Comparison of ENCODE assay signal across 9 mouse cellular contexts in genomic region chr6:124814448-124814847, GRCm38 (mm10). TPM values are rescaled to one million over a fixed set of nuclear protein-coding genes. Genes with fewer than 3 reads are reported as not detected.
DNase-seq lines count a peak whose midpoint lies in the region; ATAC-seq and TF ChIP-seq lines count a peak whose summit lies in the region.
"Had no signal": no experiment of that assay in that cellular context is flagged by ENCODE, and none has a peak within 500 bp of the region (broad histone marks: within the 10 kb centered on the region; RNA-seq: fewer than 3 reads in every experiment).

No protein-coding gene starts in this region.

- DNase-seq in cerebellum, postnatal 10 days, result peak; percentile 80 to 87
- no peak for DNase-seq in cerebellum, adult 9-10 months
- no peak for DNase-seq in thymus, adult 2 months
- DNase-seq in thymus, adult 18-20 months, result no peak
- no peak for DNase-seq in liver, embryonic 11.5 days (ENCODE audit: low spot score)
- no peak for DNase-seq in ovary, postnatal 36 days (ENCODE audit: low spot score)
- DNase-seq in right cerebral cortex, adult 18-20 months, result no peak

- H3K36me3 ChIP-seq in thymus, adult 2 months (ENCODE audit: control insufficient read depth, insufficient read depth, low read length), result peaks cover 12% of the 10 kb centered on the region; the same call in 1 of the 2 replicates
- H3K36me3 ChIP-seq in liver, embryonic 11.5 days (ENCODE audit: control insufficient read depth, insufficient read depth, low read length), result peaks cover 48% of the 10 kb centered on the region
- peaks cover 43% of the 10 kb centered on the region for H3K36me3 ChIP-seq in stomach, embryonic 15.5 days

- no peak for TF ChIP-seq POLR2A in thymus, adult 2 months (IDR thresholded peaks at IDR 0.05; ENCODE audit: control insufficient read depth, extremely low read depth, insufficient read depth, low read length, poor library complexity)

- H3K9me3 ChIP-seq in liver, embryonic 11.5 days (ENCODE audit: control insufficient read depth, low read length), result no peaks in the 10 kb centered on the region
- H3K9me3 ChIP-seq in stomach, embryonic 15.5 days, result no peaks in the 10 kb centered on the region

- peak overlapping the region; percentile 60; the same call in 1 of the 2 replicates for H3K4me3 ChIP-seq in thymus, adult 2 months (ENCODE audit: control insufficient read depth, insufficient read depth, low read length)
- H3K4me3 ChIP-seq in liver, embryonic 11.5 days (ENCODE audit: low read depth, low read length), result peak overlapping the region; percentile 87
- H3K4me3 ChIP-seq in stomach, embryonic 15.5 days (replicated peaks), result peak overlapping the region; percentile 68

- 73% methylated on average over 8 of the region's 8 CpGs for WGBS in thymus, adult 2 months
- 29% methylated on average over 7 of the region's 8 CpGs for WGBS in liver, embryonic 11.5 days
- 37% methylated on average over 8 of the region's 8 CpGs for WGBS in stomach, embryonic 15.5 days

- H3K9ac ChIP-seq in liver, embryonic 11.5 days (ENCODE audit: low read depth, low read length), result peak overlapping the region; percentile 98
- peak overlapping the region; percentile 34; the same call in 1 of the 2 replicates for H3K9ac ChIP-seq in stomach, embryonic 15.5 days

- ATAC-seq in liver, embryonic 11.5 days (replicated peaks; ENCODE audit: low FRiP score), result peak; percentile 8; the same call in 1 of the 2 replicates
- ATAC-seq in stomach, embryonic 15.5 days (ENCODE audit: insufficient read depth, low FRiP score, low read depth), result peak; percentile 15; the same call in 1 of the 2 replicates

- H3K4me1 ChIP-seq in thymus, adult 2 months (replicated peaks; ENCODE audit: control insufficient read depth, insufficient read depth, low read length), result peaks cover 20% of the 10 kb centered on the region
- peaks cover 37% of the 10 kb centered on the region for H3K4me1 ChIP-seq in liver, embryonic 11.5 days (replicated peaks; ENCODE audit: control insufficient read depth, insufficient read depth, low read length)
- peaks cover 36% of the 10 kb centered on the region for H3K4me1 ChIP-seq in stomach, embryonic 15.5 days

- peak overlapping the region; percentile 70 for H3K4me2 ChIP-seq in liver, embryonic 11.5 days
- H3K4me2 ChIP-seq in stomach, embryonic 15.5 days, result peak overlapping the region; percentile 79

- no peaks in the 10 kb centered on the region for H3K27me3 ChIP-seq in thymus, adult 2 months (ENCODE audit: control insufficient read depth, insufficient read depth, low read length)
- no peaks in the 10 kb centered on the region for H3K27me3 ChIP-seq in liver, embryonic 11.5 days (replicated peaks; ENCODE audit: control insufficient read depth, insufficient read depth, low read length)
- H3K27me3 ChIP-seq in stomach, embryonic 15.5 days (replicated peaks), result no peaks in the 10 kb centered on the region

- no peak overlapping the region for H3K27ac ChIP-seq in thymus, adult 2 months (ENCODE audit: control insufficient read depth, insufficient read depth, low read length)
- H3K27ac ChIP-seq in liver, embryonic 11.5 days (ENCODE audit: low read depth, low read length), result peak overlapping the region; percentile 98
- H3K27ac ChIP-seq in stomach, embryonic 15.5 days, result peak overlapping the region; percentile 92; the same call in 1 of the 2 replicates

- TF ChIP-seq CTCF in thymus, adult 2 months (IDR thresholded peaks at IDR 0.05; ENCODE audit: borderline replicate concordance, control insufficient read depth, extremely low read depth, insufficient read depth, low read length, poor library complexity), result no peak

RNA-seq across cellular contexts. Expression of gene Tpi1, which starts 0.4 kb away (rescaled TPM):
- 171 and 181 TPM in 2 replicates for polyA plus RNA-seq in thymus, adult 2 months (2012; rRNA removed)
- 1,267 and 1,294 TPM in 2 replicates for polyA plus RNA-seq in liver, embryonic 11.5 days (2014; fragmentation: Nextera tagmentation; extraction: Ambion mirVana)
- polyA plus RNA-seq in stomach, embryonic 15.5 days (2015; fragmentation: Nextera tagmentation; extraction: Ambion mirVana), result 890 and 914 TPM in 2 replicates

RNA-seq across cellular contexts. Expression of gene Spsb2, which starts 6.0 kb away (rescaled TPM):
- polyA plus RNA-seq in thymus, adult 2 months (2012; rRNA removed), result 7.1 and 8.1 TPM in 2 replicates
- 9.5 and 10.4 TPM in 2 replicates for polyA plus RNA-seq in liver, embryonic 11.5 days (2014; fragmentation: Nextera tagmentation; extraction: Ambion mirVana)
- polyA plus RNA-seq in stomach, embryonic 15.5 days (2015; fragmentation: Nextera tagmentation; extraction: Ambion mirVana), result 11.7 and 12.7 TPM in 2 replicates

RNA-seq across cellular contexts. Expression of gene Usp5, which starts 14.8 kb away (rescaled TPM):
- polyA plus RNA-seq in thymus, adult 2 months (2012; rRNA removed), result 118 and 121 TPM in 2 replicates
- 115 and 118 TPM in 2 replicates for polyA plus RNA-seq in liver, embryonic 11.5 days (2014; fragmentation: Nextera tagmentation; extraction: Ambion mirVana)
- polyA plus RNA-seq in stomach, embryonic 15.5 days (2015; fragmentation: Nextera tagmentation; extraction: Ambion mirVana), result 116 and 125 TPM in 2 replicates

RNA-seq across cellular contexts. Expression of gene Cdca3, which starts 14.9 kb away (rescaled TPM):
- polyA plus RNA-seq in thymus, adult 2 months (2012; rRNA removed), result 202 and 248 TPM in 2 replicates
- polyA plus RNA-seq in liver, embryonic 11.5 days (2014; fragmentation: Nextera tagmentation; extraction: Ambion mirVana), result 223 and 224 TPM in 2 replicates
- polyA plus RNA-seq in stomach, embryonic 15.5 days (2015; fragmentation: Nextera tagmentation; extraction: Ambion mirVana), result 141 and 159 TPM in 2 replicates

RNA-seq across cellular contexts. Expression of gene Gnb3, which starts 25.6 kb away (rescaled TPM):
- polyA plus RNA-seq in thymus, adult 2 months (2012; rRNA removed), result 2.8 and 4.0 TPM in 2 replicates
- polyA plus RNA-seq in liver, embryonic 11.5 days (2014; fragmentation: Nextera tagmentation; extraction: Ambion mirVana), result 0.29 and 0.74 TPM in 2 replicates
- polyA plus RNA-seq in stomach, embryonic 15.5 days (2015; fragmentation: Nextera tagmentation; extraction: Ambion mirVana), result 0.97 and 1.1 TPM in 2 replicates
- polyA plus RNA-seq: C2C12 had no signal

Comparison
In these comparisons a context has a peak if more than half of its experiments do, and no peak if none do; other contexts are left out.
1. DNase-seq: peak in cerebellum, postnatal 10 days (2 of 2); none in cerebellum, adult 9-10 months (single experiment), thymus, adult 2 months (single experiment), thymus, adult 18-20 months (0 of 2), liver, embryonic 11.5 days (single experiment), ovary, postnatal 36 days (single experiment) and right cerebral cortex, adult 18-20 months (single experiment).
2. Peak in every context shown above with its lines, with median percentiles within 50 percentile points of each other: H3K4me3 ChIP-seq.